Mouse (Mus musculus): Measurements from ENCODE around the gene Prdm8. TPM values are rescaled to one million over a fixed set of nuclear protein-coding genes. Genes with fewer than 3 reads are reported as not detected.

Prdm8 gene
- not detected for total RNA-seq (2023)

DNA sequence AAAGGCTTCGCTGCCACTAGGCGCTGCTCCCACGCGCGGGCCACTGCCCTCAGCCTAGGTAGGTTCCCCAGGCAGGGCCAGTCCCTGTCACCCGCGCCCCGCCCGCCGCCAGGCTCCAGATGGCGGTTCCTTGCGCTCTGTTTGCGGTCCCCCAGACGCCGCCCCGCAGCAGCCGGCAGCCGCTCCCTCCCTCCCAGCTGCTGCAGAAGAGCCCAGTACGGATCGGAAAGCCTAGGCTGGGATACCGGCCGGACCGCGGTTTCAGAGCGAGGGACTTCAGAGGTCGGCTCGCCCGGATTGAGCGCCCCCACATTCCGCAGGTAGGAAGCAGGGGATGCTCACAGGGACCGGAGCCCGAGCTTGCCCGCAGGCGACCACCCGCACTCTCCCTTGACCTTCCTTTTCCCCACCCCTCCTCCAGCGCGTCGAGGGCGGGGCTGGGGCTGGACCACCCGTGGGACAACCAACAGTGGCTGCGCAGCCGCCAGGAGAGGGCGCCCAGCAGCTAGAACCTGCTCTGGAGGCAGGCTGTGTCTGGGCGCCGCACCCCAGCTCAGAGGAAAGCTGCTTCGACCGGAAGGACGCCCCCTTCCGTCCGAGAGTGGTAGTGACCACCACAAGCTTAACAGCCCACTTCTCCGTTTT lies at the start of gene Prdm8:
TSS of gene Prdm8 (plus strand) at position 19 of the 645 bp plus-strand sequence.

Other genes with a start within 250 kb of the Prdm8 start
- gene Antxr2, start 136.2 kb upstream of the Prdm8 start, total RNA-seq (2023) = 10 to 100 TPM; 22.0 to 22.1 TPM
- not detected for gene Fgf5, start 87.0 kb downstream of the Prdm8 start, total RNA-seq (2023)
- gene Cfap299, start 162.1 kb downstream of the Prdm8 start, total RNA-seq (2023) = not detected

All from monocyte, adult 59 days (primary cell).